Mouse (Mus musculus): ENCODE measurements around the gene Ssc5d. TPM values are rescaled to one million over a fixed set of nuclear protein-coding genes. Genes with fewer than 3 reads are reported as not detected.

Gene Ssc5d
- polyA plus RNA-seq (2012), result 0.05 TPM in 2 replicates

- no peak for TF ChIP-seq GATA1 (IDR thresholded peaks at IDR 0.05; ENCODE audit: low read length)
Observed at GRCm38 (mm10) chr7:4925441-4926381, at the start of gene Ssc5d. TSS of gene Ssc5d (plus strand) at chr7:4925785.

GRCm38 (mm10) chr7:4876753-4877221 is 48.8 kb upstream of the Ssc5d start, which contains the start of gene Isoc2a:
TSS of gene Isoc2a (plus strand) at chr7:4877153.
- no peak for TF ChIP-seq GATA1 (IDR thresholded peaks at IDR 0.05; ENCODE audit: low read length)

GRCm38 (mm10) chr7:4877226-4877625 is 48.4 kb upstream of the Ssc5d start:
- TF ChIP-seq GATA1 (IDR thresholded peaks at IDR 0.05; ENCODE audit: low read length), result no peak

GRCm38 (mm10) chr7:4878186-4878585 is 47.4 kb upstream of the Ssc5d start:
- TF ChIP-seq GATA1 (IDR thresholded peaks at IDR 0.05; ENCODE audit: low read length), result no peak

GRCm38 (mm10) chr7:4886680-4887079 is 38.9 kb upstream of the Ssc5d start:
- TF ChIP-seq GATA1 (IDR thresholded peaks at IDR 0.05; ENCODE audit: low read length), result no peak

DNA sequence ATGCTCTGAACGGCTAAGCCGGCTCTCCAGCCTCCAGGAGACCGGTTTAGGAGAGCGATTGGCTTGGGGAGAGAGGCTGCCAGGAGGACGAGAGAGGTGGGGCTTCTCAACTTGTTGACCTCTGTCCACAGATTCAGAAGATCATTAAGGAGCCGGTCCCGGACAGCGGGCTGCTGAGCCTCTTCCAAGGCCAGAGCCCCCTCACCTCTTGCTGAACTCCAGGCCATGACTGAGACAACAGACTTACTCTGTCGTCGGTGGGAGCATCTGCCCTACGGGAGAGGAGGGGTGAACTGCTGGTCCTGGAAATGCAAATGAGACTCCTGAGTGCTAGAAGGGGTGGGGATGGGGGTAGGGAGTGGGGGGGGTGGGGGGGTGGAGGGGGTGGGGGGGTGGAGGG is 30.4 kb upstream of the Ssc5d start:
- no peak for TF ChIP-seq GATA1 (IDR thresholded peaks at IDR 0.05; ENCODE audit: low read length)

DNA sequence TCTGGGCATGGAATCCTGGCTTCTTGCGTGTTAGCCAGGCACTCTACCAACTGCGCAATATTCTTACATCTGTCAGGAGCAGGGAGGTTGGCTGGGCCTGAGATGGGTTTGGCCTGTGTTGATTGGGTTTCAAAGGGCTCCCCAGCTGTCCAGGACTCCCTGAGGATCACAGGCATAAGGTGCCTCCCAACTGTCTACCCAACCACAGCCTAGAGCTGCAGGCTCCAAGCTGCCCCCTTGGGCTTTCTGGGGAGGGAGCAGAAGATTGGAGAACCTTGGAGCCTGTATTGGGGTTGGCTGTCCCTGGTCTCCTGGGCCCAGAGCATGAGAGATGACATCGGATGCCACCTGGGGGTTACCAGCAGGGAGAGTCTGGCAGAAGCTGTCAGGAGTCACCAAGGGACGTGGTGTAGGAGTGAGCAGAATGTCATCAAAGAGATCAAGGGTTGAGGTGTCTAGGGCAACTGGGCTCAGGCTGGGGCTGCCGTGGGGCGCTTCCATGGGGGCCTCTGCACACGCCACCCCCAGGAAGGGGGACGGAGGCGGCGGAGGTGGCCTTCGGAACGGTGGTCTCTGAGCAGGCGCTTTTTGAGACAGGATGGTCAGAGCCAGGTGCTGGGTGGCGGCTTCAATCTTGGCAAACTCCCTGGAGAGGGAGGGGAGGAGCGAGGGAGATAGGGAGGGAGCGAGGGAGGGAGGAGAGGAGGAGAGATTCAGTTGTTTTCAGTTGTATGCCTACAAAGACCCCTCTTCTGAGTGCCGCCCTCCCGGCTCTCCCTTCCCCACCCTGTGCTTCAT is 26.5 kb upstream of the Ssc5d start:
- no peak for TF ChIP-seq GATA1 (IDR thresholded peaks at IDR 0.05; ENCODE audit: low read length)

- TF ChIP-seq GATA1 (IDR thresholded peaks at IDR 0.05; ENCODE audit: low read length), result no peak
Observed at GRCm38 (mm10) chr7:4899649-4900522, 25.7 kb upstream of the Ssc5d start.

DNA sequence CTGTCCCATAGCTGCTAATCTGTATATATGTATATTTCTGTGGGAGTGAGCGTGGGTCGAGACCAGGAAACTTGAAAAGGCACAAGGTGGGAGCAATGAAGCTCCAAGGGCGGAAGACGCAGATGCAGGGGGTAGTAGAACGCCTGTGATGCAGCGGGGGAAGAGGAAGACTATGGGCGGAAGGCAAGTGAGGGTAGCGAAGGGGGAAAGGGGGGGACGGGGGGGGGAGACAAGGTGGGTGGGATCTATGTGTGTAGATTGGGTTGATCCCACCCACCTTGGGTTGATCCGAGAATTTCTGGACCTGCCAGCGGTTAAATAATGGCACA is 25.1 kb upstream of the Ssc5d start:
- TF ChIP-seq GATA1 (IDR thresholded peaks at IDR 0.05; ENCODE audit: low read length), result no peak

DNA sequence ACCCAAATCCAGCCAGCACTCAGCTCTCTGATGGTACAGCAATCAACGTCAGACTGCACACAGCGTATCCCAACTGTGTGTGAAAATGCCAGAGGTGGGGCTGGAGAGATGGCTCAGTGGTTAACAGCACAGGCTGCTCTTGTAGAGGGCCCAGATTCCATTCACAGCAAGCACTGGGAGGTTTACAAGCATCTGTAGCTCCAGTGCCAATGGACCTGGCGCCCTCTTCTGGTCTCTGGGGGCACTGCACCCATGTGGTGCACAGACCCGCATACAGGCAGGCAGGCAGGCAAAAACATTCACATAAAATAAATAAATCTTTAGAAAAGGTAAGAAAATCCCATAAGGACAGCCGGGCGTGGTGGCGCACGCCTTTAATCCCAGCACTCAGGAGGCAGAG is 24.4 kb upstream of the Ssc5d start:
- TF ChIP-seq GATA1 (IDR thresholded peaks at IDR 0.05; ENCODE audit: low read length), result no peak

GRCm38 (mm10) chr7:4902404-4902803 is 23.2 kb upstream of the Ssc5d start:
- no peak for TF ChIP-seq GATA1 (IDR thresholded peaks at IDR 0.05; ENCODE audit: low read length)

- no peak for TF ChIP-seq GATA1 (IDR thresholded peaks at IDR 0.05; ENCODE audit: low read length)
Observed at GRCm38 (mm10) chr7:4906466-4906950, 19.1 kb upstream of the Ssc5d start, which contains the start of gene Gm36210. TSS of gene Gm36210 (minus strand) at chr7:4906516.

DNA sequence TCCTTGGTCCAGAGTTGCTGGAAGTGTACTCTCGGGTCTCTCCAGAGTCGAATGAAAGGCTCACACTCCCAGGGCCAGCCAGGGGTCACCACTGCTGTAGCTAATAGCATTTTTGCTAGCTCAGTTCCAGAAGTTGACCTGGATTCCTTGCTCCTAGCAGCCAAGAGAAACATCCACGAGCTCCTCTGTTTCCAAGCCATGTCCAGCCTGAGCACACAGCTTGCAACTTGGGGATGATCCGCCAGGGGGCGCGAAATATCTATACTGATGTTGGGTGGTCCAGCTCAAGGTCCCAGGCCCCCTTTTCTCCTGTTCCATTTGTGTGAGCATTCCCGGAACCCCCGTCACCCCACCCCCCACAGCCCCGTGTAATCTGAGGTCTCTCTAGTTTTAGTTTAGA is 14.0 kb upstream of the Ssc5d start:
- TF ChIP-seq GATA1 (IDR thresholded peaks at IDR 0.05; ENCODE audit: low read length), result no peak

DNA sequence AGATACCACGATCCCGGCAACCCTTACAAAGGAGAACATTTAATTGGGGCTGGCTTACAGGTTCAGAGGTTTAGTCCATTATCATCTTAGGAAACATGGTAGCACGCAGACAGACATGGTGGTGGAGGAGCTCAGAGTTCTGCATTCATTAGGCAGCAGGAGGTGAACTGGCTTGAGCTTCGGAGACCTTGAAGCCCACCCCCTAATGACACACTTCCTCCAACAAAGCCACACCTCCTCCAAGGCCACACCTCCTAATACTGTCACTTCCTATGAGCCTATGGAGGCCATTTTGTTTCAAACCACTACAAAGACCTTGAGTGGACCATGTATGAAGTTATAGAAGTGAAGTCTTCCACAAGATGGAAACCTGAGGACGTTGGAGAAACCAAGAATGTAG is 13.3 kb upstream of the Ssc5d start:
- TF ChIP-seq GATA1 (IDR thresholded peaks at IDR 0.05; ENCODE audit: low read length), result no peak

- no peak for TF ChIP-seq GATA1 (IDR thresholded peaks at IDR 0.05; ENCODE audit: low read length)
Observed at GRCm38 (mm10) chr7:4915007-4915665, 10.4 kb upstream of the Ssc5d start, which contains the start of gene Zfp628. TSS of gene Zfp628 (plus strand) at chr7:4915217.
